15 mouse cellular contexts compared by ENCODE assay signal in genomic region chr1:125744766-125745165, GRCm38 (mm10).
"Had no signal": no experiment of that assay in that cellular context is flagged by ENCODE, and none has a peak within 500 bp of the region (broad histone marks: within the 10 kb centered on the region; RNA-seq: fewer than 3 reads in every experiment).

No protein-coding gene starts in this region.

- H3K9ac ChIP-seq: neural tube, embryonic 15.5 days; stomach, embryonic 15.5 days had no signal

- H3K4me2 ChIP-seq: neural tube, embryonic 15.5 days; stomach, embryonic 15.5 days had no signal

- H3K27ac ChIP-seq: neural tube, embryonic 15.5 days; stomach, embryonic 15.5 days; stomach, postnatal 0 days had no signal

- H3K9me3 ChIP-seq: neural tube, embryonic 15.5 days; stomach, embryonic 15.5 days had no signal

- H3K4me3 ChIP-seq: neural tube, embryonic 15.5 days; stomach, embryonic 15.5 days had no signal

- H3K36me3 ChIP-seq: neural tube, embryonic 15.5 days; stomach, embryonic 15.5 days had no signal

- H3K4me1 ChIP-seq: neural tube, embryonic 15.5 days; stomach, embryonic 15.5 days had no signal

- H3K27me3 ChIP-seq: neural tube, embryonic 15.5 days; stomach, embryonic 15.5 days had no signal

- DNase-seq: retina, postnatal 1 day; right cerebral cortex, adult 18-20 months; right cerebral cortex, postnatal 14 days; right cerebral cortex, postnatal 25 days; right cerebral cortex, postnatal 4 days; spleen, adult 18-20 months; thymus, adult 18-20 months; thymus, adult 2 months; thymus, postnatal 14 days; thymus, postnatal 25 days; thymus, postnatal 36 days; thymus, postnatal 4 days had no signal
